Mouse (Mus musculus): ENCODE results near the gene Adgrg6.

The Adgrg6 gene

GRCm38 (mm10) chr10:14544941-14545717, at the start of gene Adgrg6:
TSS of gene Adgrg6 (minus strand) at chr10:14545659.
- in situ Hi-C loops (cut with MboI, MseI) = no loop called here

DNA sequence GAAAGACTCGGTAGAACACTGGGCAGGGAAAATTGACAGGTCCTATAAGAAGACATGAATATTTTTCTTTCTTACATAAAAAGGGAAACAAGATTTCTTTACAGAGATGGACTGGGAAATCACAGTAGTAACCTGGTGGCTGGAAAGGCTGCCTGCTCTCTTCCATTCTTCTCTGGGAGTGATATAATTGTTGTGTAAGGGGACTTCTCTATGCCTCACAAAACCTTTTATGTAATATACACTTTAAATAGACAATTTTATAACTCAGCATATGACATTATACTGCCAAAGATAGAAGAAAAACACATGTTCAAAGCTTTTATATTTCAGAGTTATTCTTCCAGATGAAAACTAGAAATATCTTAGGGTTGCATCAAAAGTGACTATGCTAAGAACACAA, 46.8 kb upstream of the Adgrg6 start:
- in situ Hi-C loops (cut with MboI, MseI) = no loop called here

DNA sequence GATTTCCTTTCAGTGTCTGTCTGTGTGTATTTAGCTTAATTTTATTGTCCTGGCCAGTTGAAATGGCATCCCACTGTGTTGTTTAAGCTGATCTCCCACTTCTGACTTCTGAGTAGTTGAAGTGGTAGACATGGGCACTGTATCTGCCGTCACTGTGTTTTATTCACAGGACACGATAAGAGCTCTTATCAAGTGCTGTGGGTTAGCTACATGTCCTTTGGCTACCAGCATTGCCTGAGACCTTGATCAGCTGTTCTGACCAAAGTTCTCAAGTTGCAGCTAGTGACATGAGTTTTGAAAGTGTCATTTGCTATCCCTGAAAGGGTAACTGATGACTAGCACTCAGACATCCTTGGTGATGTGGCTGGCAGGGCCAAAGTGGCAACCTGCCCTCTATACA, 45.4 kb upstream of the Adgrg6 start:
- in situ Hi-C loops (cut with MboI, MseI) = no loop called here

DNA sequence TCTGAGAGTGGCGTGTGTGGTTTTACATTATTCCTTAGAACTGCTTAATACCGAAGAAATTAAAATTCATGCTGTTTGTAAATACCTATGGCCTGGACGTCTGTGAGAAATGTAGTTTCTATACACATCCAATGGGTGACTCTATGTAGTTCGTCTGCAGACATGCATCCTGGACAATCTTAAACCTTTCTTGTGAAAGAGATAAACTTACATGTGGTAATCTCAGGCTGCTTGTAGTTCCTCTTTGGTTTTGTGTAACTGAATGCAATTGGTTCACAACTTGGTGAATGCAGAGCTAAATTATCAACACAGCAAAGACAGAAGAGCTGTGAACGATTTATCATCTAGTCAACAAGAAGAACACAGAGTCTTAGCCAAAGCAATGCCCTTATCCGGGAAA, 44.2 kb upstream of the Adgrg6 start:
- in situ Hi-C loops (cut with MboI, MseI) = no loop called here

DNA sequence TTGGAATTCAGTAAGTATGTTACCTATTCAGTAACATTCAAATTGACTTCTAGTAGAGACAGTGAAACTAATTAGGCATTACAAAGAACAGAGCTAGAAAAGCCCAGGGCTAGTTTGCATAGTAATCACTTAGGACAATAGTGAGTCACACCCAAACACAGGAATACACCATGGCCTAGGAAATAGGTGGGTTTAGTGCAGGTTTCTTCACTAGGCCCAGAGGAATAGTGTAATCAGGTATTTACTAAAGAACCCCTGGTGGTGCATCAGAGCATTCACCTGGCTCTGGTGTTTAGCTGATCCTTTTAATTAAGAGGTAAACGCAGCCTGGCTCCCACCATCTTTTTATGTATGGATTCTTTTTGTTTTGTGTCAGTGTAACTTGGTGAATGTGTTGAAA, 38.0 kb upstream of the Adgrg6 start:
- in situ Hi-C loops (cut with MboI, MseI) = no loop called here

DNA sequence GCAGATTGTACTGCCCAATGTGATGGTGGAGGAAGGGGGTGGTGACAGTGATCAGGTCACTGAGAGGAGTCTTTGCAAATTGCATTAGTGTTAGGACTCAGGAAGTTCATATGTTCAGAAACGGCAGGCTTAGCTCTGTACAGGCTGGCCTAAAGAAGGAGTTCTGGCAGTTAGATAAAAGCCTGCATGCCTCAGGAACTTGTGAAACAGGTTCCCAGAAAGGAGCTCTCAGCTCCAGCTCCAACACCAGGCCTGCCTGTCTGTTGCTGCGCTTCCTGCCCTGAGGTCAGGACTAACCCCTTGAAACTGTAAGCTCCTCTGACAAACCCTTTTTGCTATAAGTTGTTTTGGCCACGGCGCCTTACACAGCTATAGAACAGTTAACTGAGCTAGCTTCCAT, 28.8 kb upstream of the Adgrg6 start:
- in situ Hi-C loops (cut with MboI, MseI) = no loop called here

DNA sequence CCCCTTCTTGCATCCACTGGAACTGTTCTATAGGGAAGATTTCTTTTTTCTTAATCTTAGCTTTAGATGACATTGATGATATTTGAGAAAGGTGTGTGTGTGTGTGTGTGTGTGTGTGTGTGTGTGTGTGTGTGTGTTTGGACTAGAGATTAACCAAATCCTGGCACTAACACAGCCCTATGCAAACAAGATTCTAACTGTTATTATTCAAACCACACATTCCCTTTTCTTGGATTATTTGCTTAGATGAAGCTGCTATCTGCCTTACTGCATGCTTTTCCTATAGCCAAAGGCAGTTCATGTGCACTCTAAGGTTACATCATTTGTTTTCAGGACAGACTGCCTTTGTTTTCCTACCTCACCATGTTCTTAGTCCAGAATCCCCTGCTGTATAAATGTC, 25.7 kb upstream of the Adgrg6 start:
- in situ Hi-C loops (cut with MboI, MseI) = no loop called here

DNA sequence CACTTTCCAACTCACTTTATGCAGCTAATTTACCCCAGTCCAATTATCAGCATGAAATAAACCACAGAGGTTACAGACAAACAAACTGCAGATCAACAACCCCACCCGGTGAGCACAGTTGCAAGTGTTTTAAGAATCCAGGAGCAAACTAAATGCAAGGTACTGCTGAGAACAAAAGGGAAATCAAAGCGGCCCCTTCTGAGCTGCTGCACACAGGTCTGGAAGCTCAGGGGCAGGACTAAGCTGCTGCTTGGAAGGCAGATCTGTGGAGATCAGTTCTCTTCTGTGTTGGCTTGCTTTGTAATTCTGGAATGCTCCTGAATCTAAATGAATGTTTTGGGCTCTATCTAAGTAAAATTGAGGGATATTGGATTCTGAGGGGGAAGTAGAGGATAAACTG, 25.2 kb upstream of the Adgrg6 start:
- in situ Hi-C loops (cut with MboI, MseI) = no loop called here

GRCm38 (mm10) chr10:14546111-14546551, 672 bp upstream of the Adgrg6 start:
- in situ Hi-C loops (cut with MboI, MseI) = no loop called here

GRCm38 (mm10) chr10:14544608-14544940, 885 bp downstream of the Adgrg6 start:
- in situ Hi-C loops (cut with MboI, MseI) = no loop called here

DNA sequence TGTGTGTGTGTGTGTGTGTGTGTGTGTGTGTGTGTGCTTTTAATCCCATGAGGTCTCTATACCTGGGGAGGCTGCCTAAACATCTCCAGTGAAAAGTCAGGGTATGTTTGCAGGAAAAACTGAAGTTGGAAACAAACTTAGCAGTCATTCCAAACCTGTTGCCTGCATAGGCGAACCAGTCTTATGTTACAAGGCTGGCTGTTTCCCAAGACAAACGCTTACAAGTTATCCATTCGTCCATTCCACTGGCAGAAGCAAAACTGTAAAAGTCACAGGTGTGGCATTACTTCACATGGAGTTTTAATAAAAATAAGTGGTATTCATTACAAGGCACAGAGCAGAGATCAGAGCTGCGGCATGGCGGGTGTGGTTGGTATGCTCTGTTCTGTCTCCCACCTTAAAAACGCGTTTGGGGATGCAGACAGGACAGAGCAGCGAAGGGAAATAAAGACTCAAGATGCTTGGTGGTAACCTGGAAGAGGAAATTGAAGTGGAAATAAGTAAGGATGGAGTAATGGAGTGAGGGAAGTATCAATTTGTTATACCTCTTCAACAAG, 1.9 kb downstream of the Adgrg6 start:
- in situ Hi-C loops (cut with MboI, MseI) = no loop called here

DNA sequence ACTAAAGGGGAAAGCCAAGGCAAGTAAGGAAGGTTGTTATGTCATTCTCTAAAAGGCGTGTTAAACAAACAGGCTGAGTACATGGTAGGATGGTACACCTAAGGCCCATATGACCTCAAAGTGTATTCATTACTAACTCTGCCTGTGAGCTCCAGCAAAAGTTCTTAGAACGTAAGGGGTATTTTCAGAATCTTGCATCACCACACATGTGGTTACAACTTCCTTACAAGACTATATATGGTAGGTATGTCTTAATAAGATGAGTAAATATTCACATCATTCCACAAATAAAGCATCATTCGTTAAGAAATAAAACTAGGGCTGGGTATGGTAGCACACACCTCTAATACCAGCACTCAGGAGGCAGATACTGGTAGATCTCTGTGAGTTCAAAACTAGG, 8.4 kb downstream of the Adgrg6 start:
- in situ Hi-C loops (cut with MboI, MseI) = no loop called here

GRCm38 (mm10) chr10:14531090-14531489, 14.4 kb downstream of the Adgrg6 start:
- in situ Hi-C loops (cut with MboI, MseI) = no loop called here

DNA sequence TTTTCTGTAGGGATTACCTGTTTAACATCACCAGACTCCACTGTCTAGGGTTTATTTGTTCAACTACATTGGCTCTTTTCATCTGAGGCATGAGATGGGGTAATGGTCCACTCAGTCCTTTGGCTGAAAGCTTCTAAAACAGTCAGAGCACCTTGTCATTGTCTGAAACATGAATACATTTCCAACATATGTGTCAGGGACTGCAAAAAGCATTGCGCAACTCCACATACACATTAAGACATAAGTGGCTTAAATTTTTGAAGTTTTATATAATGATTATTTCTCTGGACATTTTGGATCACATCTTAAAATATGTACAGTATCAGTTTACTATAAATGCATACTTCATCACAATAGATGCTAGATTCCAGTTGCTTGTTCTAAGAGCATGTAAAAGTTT, 14.8 kb downstream of the Adgrg6 start:
- in situ Hi-C loops (cut with MboI, MseI) = no loop called here

GRCm38 (mm10) chr10:14527765-14528164, 17.7 kb downstream of the Adgrg6 start:
- in situ Hi-C loops (cut with MboI, MseI) = no loop called here

DNA sequence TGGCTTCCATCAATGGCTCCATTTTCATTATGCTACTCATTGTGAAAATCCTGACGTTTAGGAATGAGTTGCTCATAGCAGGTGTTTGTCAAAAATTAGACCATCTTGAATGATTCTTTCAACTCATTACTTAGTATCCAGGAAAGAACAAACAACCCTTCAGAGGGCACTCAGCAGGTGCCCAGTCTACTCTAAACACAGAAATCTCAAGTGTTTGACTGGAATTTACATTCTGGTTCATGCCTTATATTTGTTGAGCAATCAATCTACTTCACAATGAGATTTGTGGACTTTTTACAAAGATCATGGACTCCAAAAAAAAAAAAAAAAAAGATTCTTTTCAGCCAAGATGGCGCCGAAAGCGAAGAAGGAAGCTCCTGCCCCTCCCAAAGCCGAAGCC, 22.7 kb downstream of the Adgrg6 start:
- in situ Hi-C loops (cut with MboI, MseI) = no loop called here

- in situ Hi-C loops (cut with MboI, MseI) = no loop called here
Measured at GRCm38 (mm10) chr10:14520912-14521675, 24.4 kb downstream of the Adgrg6 start.

GRCm38 (mm10) chr10:14517909-14518308, 27.6 kb downstream of the Adgrg6 start:
- in situ Hi-C loops (cut with MboI, MseI) = no loop called here

DNA sequence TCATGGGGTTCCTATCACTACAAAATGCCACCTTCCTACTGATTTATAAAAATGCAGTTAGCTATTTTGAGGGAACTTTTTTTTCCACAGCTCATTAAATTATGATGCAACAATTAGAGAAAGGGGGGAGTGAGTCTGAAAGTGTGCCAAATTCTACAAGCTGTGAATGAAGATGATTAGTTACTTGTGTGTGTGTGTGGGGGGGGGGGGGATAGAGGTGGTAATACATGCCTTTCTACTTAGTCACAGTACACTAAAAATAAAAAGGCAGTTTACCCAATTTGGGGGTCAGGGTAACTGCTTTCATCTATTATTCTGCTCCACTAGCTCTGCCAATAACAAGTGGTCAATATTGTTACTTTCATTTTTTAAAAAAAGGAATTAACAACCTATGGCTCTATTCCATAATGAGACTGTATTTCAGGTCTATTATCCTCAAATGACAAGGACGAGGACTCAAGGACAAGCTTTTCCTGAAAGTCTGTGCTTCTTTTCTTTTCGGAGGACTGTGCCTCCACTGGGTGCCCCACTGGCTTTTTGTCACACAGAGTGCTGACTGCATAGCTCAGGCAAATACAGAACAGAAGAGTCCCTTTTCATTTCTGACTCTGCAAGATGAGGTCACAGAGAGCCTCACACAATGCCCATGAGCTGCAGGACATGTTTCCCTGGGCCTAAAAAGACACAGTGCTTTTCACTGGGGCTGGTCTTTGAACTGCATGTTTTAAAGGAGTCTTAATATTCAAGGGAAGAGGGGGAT, 33.4 kb downstream of the Adgrg6 start:
- in situ Hi-C loops (cut with MboI, MseI) = no loop called here

DNA sequence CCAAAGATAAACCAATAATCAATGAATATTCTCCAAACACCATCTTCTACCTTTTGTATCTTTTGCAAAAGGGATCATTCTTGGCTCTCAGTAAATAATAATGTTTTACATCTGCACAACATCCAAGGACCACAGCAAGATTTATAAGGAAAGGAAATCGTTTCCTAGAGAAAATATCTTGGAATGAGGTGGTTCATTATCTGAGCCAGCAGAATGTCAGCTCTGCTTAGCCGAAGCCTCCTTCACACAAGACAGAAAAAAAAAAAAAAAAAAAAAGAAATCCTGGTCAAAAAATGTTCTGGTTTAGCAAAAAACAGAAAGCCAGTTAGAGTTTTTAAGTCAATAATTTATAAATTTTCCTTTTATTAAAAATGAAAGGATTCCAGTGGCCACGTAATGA, 34.3 kb downstream of the Adgrg6 start:
- in situ Hi-C loops (cut with MboI, MseI) = no loop called here

GRCm38 (mm10) chr10:14495658-14496057, 49.8 kb downstream of the Adgrg6 start:
- in situ Hi-C loops (cut with MboI, MseI) = no loop called here

DNA sequence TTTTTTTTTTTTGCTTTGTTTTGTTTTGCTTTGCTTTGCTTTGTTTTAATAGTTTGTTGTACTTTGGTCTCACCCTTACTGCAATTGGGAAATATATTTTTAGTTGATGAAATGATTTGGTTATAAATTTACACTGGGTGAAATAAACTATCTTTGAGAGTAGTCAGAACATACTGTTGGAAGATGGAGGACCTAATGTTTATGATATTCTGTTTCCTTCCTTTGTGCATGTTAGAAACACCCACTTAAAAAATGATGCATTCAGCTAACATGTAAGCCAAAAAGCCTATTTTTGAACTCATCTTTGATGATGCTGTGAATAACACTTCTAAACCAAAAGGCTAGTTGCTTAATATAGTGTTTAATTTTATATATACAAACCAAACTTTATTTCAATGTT, 50.3 kb downstream of the Adgrg6 start:
- in situ Hi-C loops (cut with MboI, MseI) = no loop called here

Measured in T-helper 17 cell (primary cell).